Mouse (Mus musculus) heart, embryonic 15.5 days (tissue): ENCODE data around the gene Rbpj. TPM values are rescaled to one million over a fixed set of nuclear protein-coding genes. Genes with fewer than 3 reads are reported as not detected.

Source experiments
- ATAC-seq: fragments of 200-750 bp; cut with Nextera tagmentation; replicated peaks from 2 replicates; pipeline ENCODE4 v1.8.0; 2017; ENCODE audit warnings: low read depth, moderate TSS enrichment; ENCODE audit not compliant: insufficient number of reproducible peaks, insufficient read depth, low FRiP score
- H3K27ac ChIP-seq: fragments of 300-500 bp; sonication (generic); 2 replicates; pipeline ENCODE4 v1.5.1; 2015; ENCODE audit warnings: mild to moderate bottlenecking, inconsistent platforms
- H3K27me3 ChIP-seq: fragments of 300-500 bp; sonication (generic); 2 replicates; pipeline ENCODE4 v1.6.1; 2015; ENCODE audit warnings: inconsistent platforms
- H3K36me3 ChIP-seq: fragments of 300-500 bp; sonication (generic); 2 replicates; pipeline ENCODE4 v1.6.1; 2015; ENCODE audit warnings: mild to moderate bottlenecking, inconsistent platforms
- H3K4me1 ChIP-seq: fragments of 300-500 bp; sonication (generic); replicated peaks from 2 replicates; pipeline ENCODE4 v1.6.1; 2015; ENCODE audit warnings: inconsistent platforms
- H3K4me2 ChIP-seq: fragments of 300-500 bp; sonication (generic); 2 replicates; pipeline ENCODE4 v1.6.1; 2015; ENCODE audit warnings: inconsistent platforms, mild to moderate bottlenecking, moderate library complexity
- H3K4me3 ChIP-seq: fragments of 300-500 bp; sonication (generic); 2 replicates; pipeline ENCODE4 v1.5.1; 2015; ENCODE audit warnings: mild to moderate bottlenecking, inconsistent platforms
- H3K9ac ChIP-seq: fragments of 300-500 bp; sonication (generic); 2 replicates; pipeline ENCODE4 v1.6.1; 2015; ENCODE audit warnings: mild to moderate bottlenecking, inconsistent platforms
- H3K9me3 ChIP-seq: fragments of 300-500 bp; sonication (generic); replicated peaks from 2 replicates; pipeline ENCODE4 v1.6.1; 2016; ENCODE audit warnings: inconsistent platforms
- WGBS: fragments of 180-500 bp; shearing (Covaris S2); methylation state at CpG from one replicate; pipeline ENCODE4 v1.1.7; 2015; ENCODE audit warnings: mixed read lengths; 5-methylcytosine and 5-hydroxymethylcytosine counted together
- polyA plus RNA-seq: library from polyadenylated mRNA; unstranded; fragments of >200 nt; fragmentation: Nextera tagmentation; extraction: Ambion mirVana; gene quantifications from 2 replicates; pipeline ENCODE4 v1.2.1, GENCODE M21; 2015

Gene Rbpj
- polyA plus RNA-seq: 17.0 and 21.0 TPM in 2 replicates

DNA sequence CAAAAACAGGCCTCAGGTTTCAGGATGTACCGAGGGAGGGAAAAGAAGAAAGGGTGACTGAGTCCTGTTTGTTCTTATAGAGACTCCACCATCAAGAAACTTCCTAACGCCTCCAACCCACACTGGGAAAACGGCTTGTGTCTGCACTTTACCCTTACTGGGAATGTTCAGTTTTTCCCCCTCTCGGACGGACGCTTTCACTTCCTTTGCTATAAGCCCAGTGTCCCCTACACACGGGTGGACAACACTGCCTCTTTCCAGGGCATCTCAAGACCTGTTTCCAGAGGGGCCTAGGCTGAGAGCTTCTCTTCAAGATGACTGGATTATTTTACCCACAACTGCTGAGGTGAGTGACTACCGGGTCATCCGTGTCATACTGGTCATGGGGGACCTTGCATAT, at the start of gene Rbpj:
Gene Rbpj, plus strand, starts transcription at position 270 of the 400 bp plus-strand sequence.
- no peaks in the 10 kb centered on the region for H3K36me3 ChIP-seq

DNA sequence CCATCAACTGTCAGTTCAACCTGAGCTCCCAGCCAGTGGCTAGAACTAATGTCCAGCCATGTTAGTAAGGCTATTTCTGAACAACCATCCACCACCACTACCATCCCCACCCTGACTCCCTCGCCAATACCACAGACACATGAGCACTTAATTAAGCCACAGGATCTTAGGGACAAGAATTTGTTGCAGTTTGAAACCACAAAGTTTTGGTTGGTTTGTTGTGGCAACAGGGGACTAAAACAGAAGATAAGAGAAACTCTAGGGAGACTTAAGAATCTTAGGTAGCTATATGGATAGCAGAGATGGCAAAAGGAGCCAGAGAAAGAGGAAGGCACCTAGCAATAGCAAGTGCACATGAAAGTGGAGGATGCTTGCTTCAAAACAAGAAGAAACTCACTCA, 45.2 kb upstream of the Rbpj start:
- WGBS: 56% methylated on average over 1 of the region's 1 CpGs
- no peak overlapping the region for H3K4me3 ChIP-seq
- ATAC-seq: no peak
- H3K36me3 ChIP-seq: no peaks in the 10 kb centered on the region
- no peaks in the 10 kb centered on the region for H3K9me3 ChIP-seq
- no peak overlapping the region for H3K4me2 ChIP-seq
- H3K27ac ChIP-seq: no peak overlapping the region
- H3K4me1 ChIP-seq: no peaks in the 10 kb centered on the region
- H3K27me3 ChIP-seq: no peaks in the 10 kb centered on the region
- H3K9ac ChIP-seq: no peak overlapping the region

More for the DNA sequence above, at the start of gene Rbpj:
- Histone ChIP-seq H3K27ac (no peak within 1 kb of the TSS), H3K4me2 (no peak within 1 kb of the TSS), H3K4me1 (peaks cover 13% of the 10 kb centered on the region), H3K9me3 (no peaks in the 10 kb centered on the region), H3K9ac (no peak within 1 kb of the TSS), H3K4me3 (no peak within 1 kb of the TSS), H3K27me3 (no peaks in the 10 kb centered on the region)
- no peak for ATAC-seq
- 86% methylated on average over 9 of the region's 9 CpGs for WGBS

DNA sequence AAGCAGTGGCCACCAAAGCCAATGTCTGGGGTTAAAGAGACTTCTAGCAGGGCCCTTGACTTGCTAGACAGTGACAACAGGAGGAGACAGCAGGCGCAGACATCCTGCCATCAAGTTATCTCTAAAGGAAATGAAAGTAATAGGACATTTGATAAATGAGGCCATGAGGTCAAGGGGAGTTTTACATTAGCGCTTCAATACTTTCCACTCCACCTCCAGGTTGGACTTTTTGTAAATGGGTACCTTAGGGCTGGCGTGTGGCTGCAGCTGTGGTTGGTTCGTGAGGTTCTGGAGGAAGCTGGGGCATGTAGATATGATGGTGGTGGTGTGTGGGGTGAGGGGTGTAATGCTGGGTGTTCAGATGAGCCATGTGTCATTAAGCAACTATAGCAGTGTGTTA, 44.7 kb upstream of the Rbpj start:
- H3K4me3 ChIP-seq: no peak overlapping the region
- H3K27me3 ChIP-seq: no peaks in the 10 kb centered on the region
- ATAC-seq: no peak
- no peaks in the 10 kb centered on the region for H3K4me1 ChIP-seq
- no peak overlapping the region for H3K4me2 ChIP-seq
- no peaks in the 10 kb centered on the region for H3K36me3 ChIP-seq
- no peaks in the 10 kb centered on the region for H3K9me3 ChIP-seq
- no peak overlapping the region for H3K27ac ChIP-seq
- H3K9ac ChIP-seq: no peak overlapping the region
- 43% methylated on average over 4 of the region's 4 CpGs for WGBS

DNA sequence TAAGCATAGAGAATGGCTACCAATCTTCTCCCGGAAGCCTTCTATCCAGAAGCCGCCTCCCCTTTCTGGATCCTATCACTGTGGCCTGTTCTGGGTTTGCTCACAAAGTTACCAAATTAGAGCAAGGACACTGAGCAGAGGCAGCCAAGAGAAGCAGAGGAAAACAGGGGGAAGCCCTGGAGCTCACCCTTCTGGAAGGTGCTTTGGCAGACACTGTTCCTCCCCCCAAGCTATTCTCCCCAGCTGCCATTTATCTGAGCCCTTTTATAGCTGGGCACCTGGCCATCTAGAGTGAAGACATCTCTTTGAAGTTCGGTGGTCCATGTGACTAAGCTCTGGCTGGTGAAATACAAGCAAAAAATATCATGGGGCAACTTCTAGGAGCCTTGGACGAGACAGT, 38.5 kb upstream of the Rbpj start:
- no peak; the same call in 1 of the 2 replicates for ATAC-seq
- H3K4me2 ChIP-seq: no peak overlapping the region
- H3K27me3 ChIP-seq: no peaks in the 10 kb centered on the region

DNA sequence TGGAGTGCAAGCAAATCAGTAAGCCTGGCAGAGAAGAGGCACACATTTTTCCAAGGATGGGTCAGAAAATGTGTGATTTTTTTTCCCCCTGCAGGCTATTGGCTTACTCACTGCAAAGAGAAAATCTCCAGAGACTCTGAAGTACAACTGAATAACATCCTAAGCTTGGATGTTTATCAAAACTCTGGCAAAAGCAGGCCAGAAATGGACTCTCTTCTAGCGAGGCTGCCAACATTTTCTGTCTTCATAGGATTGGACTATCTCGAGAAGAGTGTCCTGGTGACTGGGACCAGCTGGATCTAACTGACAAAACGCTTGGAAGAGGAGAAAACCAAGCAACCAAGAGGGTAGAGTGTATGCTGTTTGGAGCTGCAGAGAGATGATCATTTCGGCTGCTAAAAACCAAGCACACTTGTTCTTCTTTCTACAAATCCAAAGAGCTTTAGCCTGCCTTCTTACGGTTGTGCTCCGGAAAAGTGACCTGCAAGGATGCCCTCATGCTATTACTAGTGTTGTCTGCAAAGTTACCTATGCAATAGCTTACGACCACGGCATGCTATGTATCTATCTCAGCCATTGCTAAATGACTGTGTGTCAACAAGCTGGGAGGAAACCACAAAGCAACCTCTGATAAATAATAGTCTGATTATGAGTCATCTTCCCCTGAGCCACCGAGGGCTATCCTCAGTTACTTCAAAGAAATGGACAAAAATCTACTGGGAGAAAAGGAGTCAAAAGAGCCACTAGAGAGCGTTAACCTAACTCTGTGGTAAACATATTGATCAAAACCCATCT, 36.1 kb upstream of the Rbpj start:
- no peak overlapping the region for H3K27ac ChIP-seq
- no peaks in the 10 kb centered on the region for H3K27me3 ChIP-seq
- 63% methylated on average over 10 of the region's 10 CpGs for WGBS
- peak; percentile 66 for ATAC-seq
- no peaks in the 10 kb centered on the region for H3K9me3 ChIP-seq
- H3K9ac ChIP-seq: no peak overlapping the region
- H3K4me3 ChIP-seq: no peak overlapping the region
- no peaks in the 10 kb centered on the region; the same call in 1 of the 2 replicates for H3K4me1 ChIP-seq
- no peak overlapping the region for H3K4me2 ChIP-seq
- H3K36me3 ChIP-seq: no peaks in the 10 kb centered on the region

More for the DNA sequence above, 38.5 kb upstream of the Rbpj start:
- H3K9ac ChIP-seq: no peak overlapping the region
- H3K9me3 ChIP-seq: no peaks in the 10 kb centered on the region
- H3K27ac ChIP-seq: no peak overlapping the region
- no peaks in the 10 kb centered on the region for H3K36me3 ChIP-seq
- H3K4me3 ChIP-seq: no peak overlapping the region
- H3K4me1 ChIP-seq: no peaks in the 10 kb centered on the region; the same call in 1 of the 2 replicates
- WGBS: 70% methylated on average over 4 of the region's 4 CpGs

DNA sequence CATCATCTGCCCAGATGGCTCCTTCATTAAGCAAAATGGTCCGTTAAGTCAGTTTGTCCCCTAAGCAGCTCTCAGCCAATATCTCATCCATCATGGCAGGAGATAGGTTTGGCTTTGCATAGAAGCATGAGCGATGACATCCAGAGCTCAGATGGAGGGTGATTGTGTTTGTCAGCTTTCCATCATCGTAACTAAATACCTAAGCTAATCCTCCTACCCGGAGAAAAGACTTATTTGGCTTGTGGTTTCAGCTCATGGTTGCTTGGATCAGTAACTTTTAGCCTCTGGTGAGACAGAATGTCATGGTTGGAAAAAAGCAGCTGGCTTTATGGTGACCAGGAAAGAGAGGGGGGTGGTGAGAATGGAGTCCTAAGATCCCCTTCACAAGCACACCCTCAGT, 33.5 kb upstream of the Rbpj start:
- no peak for ATAC-seq
- Histone ChIP-seq H3K36me3 (no peaks in the 10 kb centered on the region), H3K4me3 (no peak overlapping the region), H3K27ac (no peak overlapping the region), H3K9me3 (no peaks in the 10 kb centered on the region), H3K27me3 (no peaks in the 10 kb centered on the region), H3K4me2 (no peak overlapping the region), H3K4me1 (no peaks in the 10 kb centered on the region; the same call in 1 of the 2 replicates), H3K9ac (no peak overlapping the region)
- 77% methylated on average over 4 of the region's 4 CpGs for WGBS

DNA sequence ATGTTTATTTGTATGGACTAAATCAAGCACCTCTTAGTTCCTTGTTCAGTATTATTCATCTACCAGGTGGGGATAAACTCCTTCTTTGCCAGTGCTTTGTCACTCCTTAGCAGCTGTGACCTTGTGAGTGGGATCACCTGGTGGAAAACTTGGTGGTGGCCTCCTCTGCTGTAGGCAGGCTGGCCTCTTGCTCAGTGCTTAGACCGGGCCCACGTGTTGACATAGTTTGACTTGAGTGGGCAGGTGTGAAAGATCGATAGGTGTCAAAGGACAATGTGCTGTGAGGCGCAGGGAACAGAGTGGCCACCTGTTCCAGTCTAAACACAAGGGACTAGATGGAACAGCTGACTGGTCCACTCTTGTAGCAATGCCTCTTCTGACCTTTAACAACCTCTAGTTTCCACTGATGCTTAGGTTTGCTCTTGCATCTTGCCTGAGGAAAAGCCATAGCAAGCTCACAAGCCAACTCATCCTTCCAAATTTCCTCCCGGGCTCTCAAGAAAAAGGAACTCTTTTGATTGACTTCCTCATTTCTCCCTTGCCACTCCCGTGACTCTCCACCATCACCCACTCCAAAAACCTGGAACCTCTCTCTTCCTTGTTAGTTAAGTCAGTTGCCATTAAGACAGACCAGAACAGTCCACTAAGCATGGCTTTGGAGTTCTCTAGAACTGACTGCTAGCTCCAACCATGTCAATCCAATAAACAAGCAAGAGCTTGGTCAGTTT, 28.9 kb upstream of the Rbpj start:
- H3K27ac ChIP-seq: no peak overlapping the region
- no peak overlapping the region for H3K4me2 ChIP-seq
- no peak for ATAC-seq
- no peaks in the 10 kb centered on the region for H3K4me1 ChIP-seq
- no peak overlapping the region for H3K4me3 ChIP-seq
- no peaks in the 10 kb centered on the region for H3K9me3 ChIP-seq
- H3K27me3 ChIP-seq: no peaks in the 10 kb centered on the region
- H3K36me3 ChIP-seq: no peaks in the 10 kb centered on the region
- WGBS: 78% methylated on average over 6 of the region's 6 CpGs
- no peak overlapping the region for H3K9ac ChIP-seq

DNA sequence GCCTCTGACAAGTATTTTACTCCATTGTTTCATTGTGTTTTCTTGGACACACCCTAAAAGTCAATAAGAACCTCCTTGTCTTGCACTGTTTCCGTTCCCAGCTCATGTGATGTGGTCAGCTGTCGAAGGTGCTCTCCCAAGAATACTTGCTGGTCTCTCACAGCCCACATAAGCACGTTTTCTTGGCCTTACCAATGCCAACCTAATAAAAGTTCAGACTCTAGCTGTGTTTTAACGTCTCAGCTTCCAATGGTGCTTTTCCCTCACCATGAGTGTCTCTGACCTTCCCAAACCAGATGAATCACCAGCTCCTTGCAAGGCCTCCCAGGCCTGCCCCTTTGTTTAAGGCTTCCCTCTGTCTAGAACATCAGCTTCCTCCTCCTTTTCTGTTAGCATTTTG, 28.2 kb upstream of the Rbpj start:
- Histone ChIP-seq H3K4me3 (no peak overlapping the region), H3K9me3 (no peaks in the 10 kb centered on the region), H3K4me2 (no peak overlapping the region), H3K36me3 (no peaks in the 10 kb centered on the region), H3K27ac (no peak overlapping the region), H3K4me1 (no peaks in the 10 kb centered on the region), H3K9ac (no peak overlapping the region), H3K27me3 (no peaks in the 10 kb centered on the region)
- WGBS: 66% methylated on average over 4 of the region's 4 CpGs
- no peak for ATAC-seq

DNA sequence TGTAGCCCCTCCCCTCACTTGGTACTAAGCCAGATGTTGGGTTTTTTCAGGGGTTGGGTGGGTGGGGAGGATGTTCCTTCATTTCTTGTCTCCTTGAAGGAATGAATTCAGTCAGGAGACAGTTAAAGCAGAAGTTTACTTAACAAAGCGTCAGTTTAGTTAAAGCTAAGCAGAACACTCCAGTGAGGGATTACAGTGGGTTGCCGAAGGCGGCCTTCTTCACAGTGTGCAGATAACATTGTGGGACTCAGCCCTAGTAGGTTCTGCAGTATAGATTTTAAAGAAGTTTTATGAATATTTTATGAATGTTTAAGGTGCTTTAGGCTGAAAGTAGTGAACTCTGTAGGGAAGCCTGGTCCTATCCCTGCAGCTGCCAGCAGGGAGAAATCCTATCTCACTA, 27.7 kb upstream of the Rbpj start:
- H3K27ac ChIP-seq: no peak overlapping the region
- no peaks in the 10 kb centered on the region for H3K27me3 ChIP-seq
- no peak overlapping the region for H3K9ac ChIP-seq
- no peaks in the 10 kb centered on the region for H3K9me3 ChIP-seq
- no peak for ATAC-seq
- no peak overlapping the region for H3K4me2 ChIP-seq
- H3K4me1 ChIP-seq: no peaks in the 10 kb centered on the region
- 49% methylated on average over 3 of the region's 3 CpGs for WGBS
- H3K4me3 ChIP-seq: no peak overlapping the region
- H3K36me3 ChIP-seq: no peaks in the 10 kb centered on the region

DNA sequence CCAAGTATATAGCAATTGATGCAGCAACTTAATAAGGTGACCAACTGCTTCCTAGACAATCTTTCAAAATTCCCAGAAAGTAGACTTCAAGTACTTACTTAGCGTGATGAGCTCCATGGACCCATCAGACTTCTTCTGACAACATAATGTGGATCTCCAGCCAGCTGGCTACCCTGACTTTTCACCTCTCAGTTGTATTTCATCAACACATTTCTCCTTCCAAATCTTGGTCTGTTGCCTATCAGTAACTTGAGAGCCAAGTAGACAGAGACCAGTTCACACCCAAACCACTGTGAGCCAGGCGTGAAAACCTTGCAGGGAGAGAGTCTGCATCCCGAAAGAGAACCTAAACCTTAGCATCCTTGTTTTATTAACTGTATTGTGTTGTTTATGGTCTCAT, 26.3 kb upstream of the Rbpj start:
- Histone ChIP-seq H3K36me3 (no peaks in the 10 kb centered on the region), H3K4me1 (no peaks in the 10 kb centered on the region), H3K9me3 (no peaks in the 10 kb centered on the region), H3K4me3 (no peak overlapping the region), H3K27ac (no peak overlapping the region), H3K9ac (no peak overlapping the region), H3K27me3 (no peaks in the 10 kb centered on the region), H3K4me2 (no peak overlapping the region)
- WGBS: 55% methylated on average over 3 of the region's 3 CpGs
- no peak for ATAC-seq

DNA sequence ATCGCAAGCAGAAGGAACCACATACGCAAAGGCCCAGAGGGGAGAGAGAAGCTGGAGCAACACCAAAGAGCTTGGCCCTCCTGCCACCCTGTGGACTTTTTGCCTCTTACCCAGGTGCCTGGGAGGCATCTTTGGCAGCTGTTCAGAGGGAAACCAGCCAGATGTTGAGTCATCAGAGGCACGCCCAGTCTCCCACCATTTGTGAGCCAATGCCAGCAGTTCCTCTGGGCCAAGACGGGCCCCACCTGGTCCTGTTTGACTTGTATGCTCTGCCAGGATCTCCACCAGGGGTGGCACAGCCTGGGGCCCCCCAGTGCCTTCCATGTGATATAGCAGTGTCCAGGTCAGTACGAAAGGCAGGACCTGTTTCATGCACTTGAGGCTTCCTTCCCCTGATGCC, 21.9 kb upstream of the Rbpj start:
- Histone ChIP-seq H3K9me3 (no peaks in the 10 kb centered on the region), H3K4me2 (no peak overlapping the region), H3K4me3 (no peak overlapping the region), H3K27ac (no peak overlapping the region), H3K27me3 (no peaks in the 10 kb centered on the region), H3K9ac (no peak overlapping the region), H3K4me1 (no peaks in the 10 kb centered on the region), H3K36me3 (no peaks in the 10 kb centered on the region)
- 81% methylated on average over 5 of the region's 5 CpGs for WGBS
- ATAC-seq: no peak; the same call in 1 of the 2 replicates
